Mouse (Mus musculus): ENCODE data around the gene Dock9.

DNA sequence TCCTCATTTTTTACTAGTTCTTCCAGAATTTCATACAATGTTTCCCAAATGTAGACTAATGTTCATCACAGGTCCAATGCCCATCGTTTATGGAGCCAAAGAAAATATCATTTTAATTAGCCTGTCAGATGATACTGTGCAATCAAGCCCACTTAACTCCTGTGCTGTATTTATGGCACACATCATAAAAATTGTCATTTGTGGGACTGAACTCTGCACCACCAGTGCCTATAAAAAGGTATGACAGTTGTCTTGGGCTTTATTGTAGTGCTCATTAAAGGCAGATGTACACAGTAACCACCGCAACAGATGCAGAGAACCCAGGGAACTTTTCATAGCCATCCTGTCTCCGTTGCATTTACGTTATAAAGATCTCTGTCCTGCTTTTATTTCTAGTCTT lies 233.7 kb downstream of the Dock9 start:
- TF ChIP-seq POLR2AphosphoS2 (IDR thresholded peaks at IDR 0.05; ENCODE audit: insufficient read length, low read depth) (no peak), TCF12 (IDR thresholded peaks at IDR 0.05; ENCODE audit: insufficient read depth, poor library complexity, severe bottlenecking) (no peak), POLR2A (IDR thresholded peaks at IDR 0.05; ENCODE audit: insufficient read length, low read depth) (no peak), CEBPB (IDR thresholded peaks at IDR 0.05; ENCODE audit: insufficient read depth, poor library complexity, severe bottlenecking) (no peak)

Data from myocyte (in vitro differentiated cells).